ENCODE assay signal across 13 mouse cellular contexts in genomic region chr12:107964396-107965085, GRCm38 (mm10). TPM values are rescaled to one million over a fixed set of nuclear protein-coding genes. Genes with fewer than 3 reads are reported as not detected.
A peak's percentile ranks its signal among the peaks of the same experiment; 100 is the strongest.
DNase-seq lines count a peak whose midpoint lies in the region; ATAC-seq lines count a peak whose summit lies in the region.
"Had no signal": no experiment of that assay in that cellular context is flagged by ENCODE, and none has a peak within 500 bp of the region (broad histone marks: within the 10 kb centered on the region; RNA-seq: fewer than 3 reads in every experiment).

No protein-coding gene starts in this region.

- intact Hi-C loops in left cerebral cortex, postnatal 10 days (cut with DNase I): no loop called here

- H3K27me3 ChIP-seq in forebrain, embryonic 10.5 days (ENCODE audit: poor library complexity, severe bottlenecking): no peaks in the 10 kb centered on the region
- H3K27me3 ChIP-seq in forebrain, embryonic 11.5 days (ENCODE audit: control insufficient read depth, insufficient read depth, low read length): no peaks in the 10 kb centered on the region
- no peaks in the 10 kb centered on the region for H3K27me3 ChIP-seq in forebrain, embryonic 14.5 days (replicated peaks; ENCODE audit: control insufficient read depth, insufficient read depth, low read length)

- H3K9ac ChIP-seq in forebrain, embryonic 11.5 days (ENCODE audit: low read length): no peak overlapping the region
- peak overlapping the region; percentile 10; the same call in 1 of the 2 replicates for H3K9ac ChIP-seq in forebrain, embryonic 14.5 days (ENCODE audit: low read length)
- H3K9ac ChIP-seq: liver, postnatal 0 days had no signal

- H3K36me3 ChIP-seq in forebrain, embryonic 10.5 days (replicated peaks): peaks cover 6% of the 10 kb centered on the region
- no peaks in the 10 kb centered on the region for H3K36me3 ChIP-seq in forebrain, embryonic 11.5 days (ENCODE audit: control insufficient read depth, insufficient read depth, low read length)
- no peaks in the 10 kb centered on the region for H3K36me3 ChIP-seq in forebrain, embryonic 14.5 days (ENCODE audit: control insufficient read depth, insufficient read depth, low read length)

- ATAC-seq in forebrain, embryonic 11.5 days (replicated peaks; ENCODE audit: low FRiP score): no peak
- no peak for ATAC-seq in forebrain, embryonic 14.5 days
- ATAC-seq: liver, postnatal 0 days had no signal

- H3K4me2 ChIP-seq in forebrain, embryonic 11.5 days (ENCODE audit: low read depth, low read length, severe bottlenecking): no peak overlapping the region
- H3K4me2 ChIP-seq in forebrain, embryonic 14.5 days (ENCODE audit: low read length): no peak overlapping the region

- DNase-seq in forebrain, embryonic 10.5 days (ENCODE audit: extremely low spot score, low spot score): no peak
- no peak for DNase-seq in forebrain, embryonic 11.5 days (ENCODE audit: low spot score)
- peak; percentile 56 for DNase-seq in T-cell, adult 2 months (ENCODE audit: low spot score)
- DNase-seq in forebrain, embryonic 14.5 days (ENCODE audit: low spot score): no peak
- DNase-seq in thymus, adult 18-20 months: peak; percentile 54 to 71
- no peak for DNase-seq in cerebellum, adult 11 months
- no peak for DNase-seq in urinary bladder, postnatal 14 days (ENCODE audit: low spot score)
- DNase-seq in left cerebral cortex, postnatal 10 days (ENCODE audit: extremely low spot score in 1 of 2, low spot score in 2 of 2): no peak
- DNase-seq: cerebellum, adult 18-20 months; heart, adult 18-20 months; kidney, adult 18-20 months; liver, postnatal 0 days; right cerebral cortex, postnatal 25 days had no signal

- peak overlapping the region; percentile 77 for H3K27ac ChIP-seq in forebrain, embryonic 10.5 days
- H3K27ac ChIP-seq in forebrain, embryonic 11.5 days (ENCODE audit: low read depth, low read length): no peak overlapping the region
- 0 out of 2 replicates have a peak overlapping the region, but pooled peaks have one; percentile 21 for H3K27ac ChIP-seq in forebrain, embryonic 14.5 days (ENCODE audit: low read depth, low read length)

- no peaks in the 10 kb centered on the region for H3K9me3 ChIP-seq in forebrain, embryonic 10.5 days
- H3K9me3 ChIP-seq in forebrain, embryonic 11.5 days (ENCODE audit: control insufficient read depth, low read length): no peaks in the 10 kb centered on the region
- no peaks in the 10 kb centered on the region for H3K9me3 ChIP-seq in forebrain, embryonic 14.5 days (replicated peaks; ENCODE audit: control insufficient read depth, low read length)

- no peak overlapping the region for H3K4me3 ChIP-seq in forebrain, embryonic 10.5 days
- H3K4me3 ChIP-seq in forebrain, embryonic 11.5 days (ENCODE audit: low read depth, low read length): no peak overlapping the region
- H3K4me3 ChIP-seq in forebrain, embryonic 14.5 days (ENCODE audit: low read depth, low read length): no peak overlapping the region

- peaks cover 94% of the 10 kb centered on the region for H3K4me1 ChIP-seq in forebrain, embryonic 10.5 days
- peaks cover 31% of the 10 kb centered on the region for H3K4me1 ChIP-seq in forebrain, embryonic 11.5 days (replicated peaks; ENCODE audit: control insufficient read depth, insufficient read depth, low read length)
- peaks cover 76% of the 10 kb centered on the region for H3K4me1 ChIP-seq in forebrain, embryonic 14.5 days (ENCODE audit: control insufficient read depth, insufficient read depth, low read length)

- WGBS in forebrain, embryonic 10.5 days: 74% methylated on average over 14 of the region's 14 CpGs
- WGBS in forebrain, embryonic 11.5 days: 76% methylated on average over 14 of the region's 14 CpGs
- WGBS in forebrain, embryonic 14.5 days: 80% methylated on average over 14 of the region's 14 CpGs

RNA-seq across cellular contexts. Expression of gene Bcl11b, which starts 38.9 kb away (rescaled TPM):
- 3.4 and 5.5 TPM in 2 replicates for polyA plus RNA-seq in forebrain, embryonic 10.5 days (2016; fragmentation: Nextera tagmentation; extraction: Ambion mirVana)
- 19.4 and 24.2 TPM in 2 replicates for polyA plus RNA-seq in forebrain, embryonic 11.5 days (2014; fragmentation: Nextera tagmentation; extraction: Ambion mirVana)
- 76.7 and 86.5 TPM in 2 replicates for polyA plus RNA-seq in forebrain, embryonic 14.5 days (2014; fragmentation: Nextera tagmentation; extraction: Ambion mirVana)
- total RNA-seq in left cerebral cortex, postnatal 10 days (2021): 10 to 100 TPM; 66.1 to 75.1 TPM
- polyA plus RNA-seq: liver, postnatal 0 days had no signal

Comparison
In these comparisons a context has a peak if more than half of its experiments do, and no peak if none do; other contexts are left out.
1. DNase-seq: peak in T-cell, adult 2 months (single experiment) and thymus, adult 18-20 months (2 of 2); none in forebrain, embryonic 10.5 days (single experiment), forebrain, embryonic 11.5 days (single experiment), forebrain, embryonic 14.5 days (single experiment), cerebellum, adult 11 months (single experiment), urinary bladder, postnatal 14 days (single experiment) and left cerebral cortex, postnatal 10 days (0 of 2).